Mouse (Mus musculus): ENCODE measurements around the gene Tufm. TPM values are rescaled to one million over a fixed set of nuclear protein-coding genes. Genes with fewer than 3 reads are reported as not detected.

Tufm gene
- polyA plus RNA-seq, 1 experiment from 2014 or later = 182 TPM

DNA sequence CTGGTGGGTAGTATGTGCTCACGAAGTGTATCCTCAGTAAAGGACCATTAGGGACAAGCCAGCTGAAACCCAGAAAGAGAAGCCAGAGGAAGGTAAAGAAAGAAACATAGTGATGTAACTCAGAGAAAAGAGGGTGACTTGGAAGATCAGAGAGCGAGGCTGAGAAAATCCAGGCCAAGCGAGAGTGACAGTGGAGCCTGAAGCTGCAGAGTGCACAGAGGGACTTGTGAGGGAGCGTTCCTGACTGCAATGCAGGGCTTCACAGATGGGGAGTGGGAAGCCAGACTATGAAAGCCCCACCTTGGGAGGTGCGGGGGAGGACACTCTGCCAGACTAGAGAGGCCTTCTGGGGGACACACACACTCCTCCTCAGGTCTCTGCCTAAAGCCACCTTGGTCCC is 28.9 kb upstream of the Tufm start:
- DNase-seq (ENCODE audit: low spot score) = no peak
- Histone ChIP-seq H3K27ac (no peak overlapping the region), H3K4me3 (no peak overlapping the region), H3K9me3 (replicated peaks) (no peaks in the 10 kb centered on the region), H3K4me1 (peaks cover 30% of the 10 kb centered on the region), H3K36me3 (no peaks in the 10 kb centered on the region), H3K27me3 (ENCODE audit: low read depth, poor library complexity, severe bottlenecking) (peaks cover 4% of the 10 kb centered on the region; the same call in 1 of the 2 replicates)
- 84% methylated on average over 5 of the region's 5 CpGs for WGBS

- Histone ChIP-seq H3K27ac (no peak overlapping the region), H3K9me3 (replicated peaks) (no peaks in the 10 kb centered on the region), H3K36me3 (no peaks in the 10 kb centered on the region), H3K4me3 (no peak overlapping the region), H3K27me3 (ENCODE audit: low read depth, poor library complexity, severe bottlenecking) (peaks cover 8% of the 10 kb centered on the region; the same call in 1 of the 2 replicates), H3K4me1 (peaks cover 37% of the 10 kb centered on the region)
- no peak for DNase-seq (ENCODE audit: low spot score)
- 81% methylated on average over 11 of the region's 11 CpGs for WGBS
These were observed 28.1 kb upstream of the Tufm start for GRCm38 (mm10) chr7:126458844-126459618.

DNA sequence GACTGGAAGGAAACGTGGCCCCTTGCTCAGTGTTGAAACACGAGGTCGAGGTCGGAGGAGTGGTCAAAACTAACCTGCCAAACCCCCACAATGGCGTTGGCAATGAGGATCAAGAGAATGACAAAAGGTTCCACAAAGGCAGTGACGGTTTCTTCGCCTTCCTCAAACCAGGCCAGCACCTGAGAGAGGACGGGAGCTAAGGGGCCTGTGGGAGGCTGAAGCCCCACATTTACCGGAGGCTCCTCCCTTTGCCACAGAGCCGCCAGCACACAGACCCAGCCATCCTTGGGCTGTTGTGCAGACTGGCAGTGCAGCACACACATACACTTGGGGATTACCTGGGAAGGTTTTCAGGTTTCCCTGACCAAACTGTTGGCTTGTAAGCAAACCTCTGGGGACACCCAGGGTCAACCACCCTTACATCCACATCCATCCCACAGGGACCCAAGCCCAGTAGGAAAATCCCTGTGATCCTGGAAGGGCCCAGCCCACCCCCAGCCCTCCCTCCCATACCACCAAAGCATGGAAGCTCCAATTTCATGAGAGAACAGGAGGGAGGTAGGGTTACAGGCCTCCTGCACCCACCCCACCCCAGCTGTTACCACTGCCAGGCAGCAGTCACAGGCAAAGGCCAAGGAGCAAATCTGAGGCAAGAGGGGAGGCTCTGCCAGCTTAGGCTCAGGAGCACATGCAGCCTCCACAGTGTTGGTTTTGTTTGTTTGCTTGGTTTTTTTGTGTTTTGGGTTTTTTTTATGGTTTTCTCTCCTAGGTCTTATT is 26.4 kb upstream of the Tufm start:
- Histone ChIP-seq H3K36me3 (0 out of 2 replicates have a peak, but pooled peaks cover 3% of the 10 kb centered on the region), H3K27ac (peak overlapping the region; percentile 72), H3K27me3 (ENCODE audit: low read depth, poor library complexity, severe bottlenecking) (peaks cover 8% of the 10 kb centered on the region; the same call in 1 of the 2 replicates), H3K4me1 (peaks cover 50% of the 10 kb centered on the region), H3K9me3 (replicated peaks) (no peaks in the 10 kb centered on the region), H3K4me3 (no peak overlapping the region)
- 46% methylated on average over 10 of the region's 10 CpGs for WGBS
- DNase-seq (ENCODE audit: low spot score) = no peak

DNA sequence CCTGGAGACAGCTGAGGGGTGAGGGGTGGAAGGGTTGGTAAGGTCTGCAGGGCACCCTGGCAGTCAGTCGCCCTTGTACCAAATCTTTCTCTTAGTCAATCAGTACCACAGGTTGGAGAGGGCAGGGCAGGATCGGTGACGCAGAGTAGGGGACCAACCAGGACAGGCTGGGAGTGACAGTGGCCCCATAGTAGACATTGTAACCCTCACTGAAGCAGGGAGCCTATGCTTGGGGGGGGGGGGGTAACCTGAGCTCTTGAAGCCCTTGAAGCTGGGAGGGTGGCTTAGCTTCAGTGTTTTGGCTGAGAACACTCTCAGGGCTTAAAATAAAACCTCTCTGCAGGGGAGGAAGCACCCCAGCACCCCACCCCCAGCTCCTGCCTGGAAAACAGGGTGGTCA is 25.5 kb upstream of the Tufm start:
- Histone ChIP-seq H3K27me3 (ENCODE audit: low read depth, poor library complexity, severe bottlenecking) (peaks cover 8% of the 10 kb centered on the region; the same call in 1 of the 2 replicates), H3K36me3 (peaks cover 10% of the 10 kb centered on the region), H3K27ac (peak overlapping the region; percentile 72; the same call in 1 of the 2 replicates), H3K9me3 (replicated peaks) (no peaks in the 10 kb centered on the region), H3K4me3 (no peak overlapping the region), H3K4me1 (peaks cover 53% of the 10 kb centered on the region)
- 73% methylated on average over 3 of the region's 3 CpGs for WGBS
- DNase-seq (ENCODE audit: low spot score) = no peak

DNA sequence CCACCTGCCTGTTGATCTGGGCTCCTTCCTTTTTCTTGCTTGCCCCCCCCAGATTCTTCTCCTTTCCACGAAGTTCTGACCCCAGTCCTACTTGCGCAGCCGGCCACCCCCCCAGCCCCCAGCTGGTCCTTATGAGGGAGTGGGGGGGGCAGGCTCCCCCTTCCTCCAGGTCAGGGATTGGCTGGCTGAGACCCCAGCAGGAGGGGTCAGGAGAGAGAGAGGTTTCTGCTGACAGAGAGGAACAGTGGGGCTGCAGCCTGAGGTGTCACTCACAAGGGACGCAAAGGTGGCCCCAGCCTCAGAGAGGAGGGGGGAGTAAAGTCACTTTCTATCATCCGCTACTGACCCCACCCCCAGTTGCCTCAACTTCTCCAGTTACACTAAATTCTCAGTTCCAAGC is 24.2 kb upstream of the Tufm start, which contains the start of gene Atp2a1:
TSS of gene Atp2a1 (minus strand) at position 105 of the 400 bp plus-strand sequence.
- Histone ChIP-seq H3K27me3 (ENCODE audit: low read depth, poor library complexity, severe bottlenecking) (peaks cover 8% of the 10 kb centered on the region; the same call in 1 of the 2 replicates), H3K36me3 (peaks cover 24% of the 10 kb centered on the region), H3K4me3 (no peak within 1 kb of the TSS; the same call in 1 of the 2 replicates), H3K9me3 (replicated peaks) (no peaks in the 10 kb centered on the region), H3K4me1 (peaks cover 53% of the 10 kb centered on the region), H3K27ac (peak within 1 kb of the TSS; percentile 56)
- WGBS = 44% methylated on average over 5 of the region's 5 CpGs
- DNase-seq (ENCODE audit: low spot score) = no peak

DNA sequence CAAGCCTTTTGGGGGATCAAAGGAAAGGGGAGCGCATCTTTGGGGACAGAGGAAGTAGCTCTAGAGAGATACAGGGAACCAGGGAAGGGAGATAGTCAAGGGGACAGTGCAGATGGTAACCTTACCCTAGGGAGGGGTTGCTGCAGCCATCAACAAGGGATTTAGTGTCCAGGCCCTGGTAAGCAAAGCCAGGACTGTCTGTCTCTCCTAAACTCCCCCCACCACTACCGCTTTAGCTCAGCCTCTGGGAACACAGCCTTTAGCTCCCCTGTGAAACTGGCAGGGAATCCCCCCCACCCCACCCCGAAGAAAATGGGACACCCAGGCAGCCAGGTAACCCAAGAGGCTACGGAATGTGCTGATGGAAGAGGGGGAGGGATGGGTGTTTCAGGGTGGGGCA is 23.6 kb upstream of the Tufm start:
- no peak for DNase-seq (ENCODE audit: low spot score)
- 50% methylated on average over 4 of the region's 4 CpGs for WGBS
- H3K9me3 ChIP-seq (replicated peaks) = no peaks in the 10 kb centered on the region
- H3K27ac ChIP-seq = peak overlapping the region; percentile 27; the same call in 1 of the 2 replicates
- no peak overlapping the region for H3K4me3 ChIP-seq
- H3K4me1 ChIP-seq = peaks cover 53% of the 10 kb centered on the region
- H3K27me3 ChIP-seq (ENCODE audit: low read depth, poor library complexity, severe bottlenecking) = peaks cover 8% of the 10 kb centered on the region; the same call in 1 of the 2 replicates
- H3K36me3 ChIP-seq = peaks cover 29% of the 10 kb centered on the region

DNA sequence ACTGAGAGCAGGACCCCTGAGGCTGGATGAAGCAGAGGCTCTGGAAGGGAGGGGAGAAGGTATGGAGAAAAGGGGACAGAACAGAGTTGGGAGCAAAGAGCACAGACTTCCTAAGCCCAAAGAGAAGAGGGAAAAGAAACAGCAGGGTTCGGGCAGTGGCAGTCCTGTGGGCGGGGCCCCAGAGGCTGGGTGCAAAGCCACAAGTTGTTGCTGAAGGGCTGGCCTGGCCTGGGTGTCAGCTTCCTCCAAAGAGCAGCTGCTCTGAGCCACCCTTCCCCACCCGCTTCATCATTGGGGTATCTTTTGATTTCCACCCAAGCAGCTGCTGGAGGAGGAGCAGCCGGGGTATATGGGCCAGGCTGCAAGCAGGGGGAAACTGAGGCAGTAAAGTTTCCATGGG is 23.0 kb upstream of the Tufm start:
- peaks cover 53% of the 10 kb centered on the region for H3K4me1 ChIP-seq
- H3K4me3 ChIP-seq = no peak overlapping the region
- no peak overlapping the region for H3K27ac ChIP-seq
- peaks cover 8% of the 10 kb centered on the region; the same call in 1 of the 2 replicates for H3K27me3 ChIP-seq (ENCODE audit: low read depth, poor library complexity, severe bottlenecking)
- peaks cover 35% of the 10 kb centered on the region for H3K36me3 ChIP-seq
- H3K9me3 ChIP-seq (replicated peaks) = no peaks in the 10 kb centered on the region
- DNase-seq (ENCODE audit: low spot score) = no peak
- WGBS = 47% methylated on average over 4 of the region's 4 CpGs

DNA sequence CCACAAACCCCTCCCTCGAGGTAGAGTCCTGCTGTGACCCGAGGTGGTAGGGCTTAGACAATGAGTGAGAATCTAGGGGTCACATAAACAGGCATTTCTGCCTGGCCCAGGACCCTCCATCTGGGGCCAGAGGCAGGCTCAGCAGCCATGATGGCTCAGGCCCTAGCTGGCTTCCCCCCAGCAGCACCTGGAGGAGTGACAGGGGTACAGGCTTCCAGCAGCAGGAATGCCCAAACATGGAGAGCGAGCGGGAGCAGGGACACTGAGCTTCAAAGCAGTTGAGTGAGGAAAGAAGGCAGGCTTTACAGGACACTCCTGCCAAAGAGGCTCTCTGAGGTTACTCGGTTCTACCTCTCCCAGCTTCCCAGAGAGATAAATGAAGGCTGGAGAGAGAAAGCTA is 22.3 kb upstream of the Tufm start:
- Histone ChIP-seq H3K27me3 (ENCODE audit: low read depth, poor library complexity, severe bottlenecking) (peaks cover 8% of the 10 kb centered on the region; the same call in 1 of the 2 replicates), H3K4me1 (peaks cover 51% of the 10 kb centered on the region), H3K9me3 (replicated peaks) (no peaks in the 10 kb centered on the region), H3K27ac (peak overlapping the region; percentile 46; the same call in 1 of the 2 replicates), H3K4me3 (no peak overlapping the region), H3K36me3 (peaks cover 42% of the 10 kb centered on the region)
- WGBS = 32% methylated on average over 5 of the region's 5 CpGs
- DNase-seq (ENCODE audit: low spot score) = no peak

- WGBS = 50% methylated on average over 7 of the region's 7 CpGs
- H3K36me3 ChIP-seq = peaks cover 48% of the 10 kb centered on the region
- peaks cover 49% of the 10 kb centered on the region for H3K4me1 ChIP-seq
- peak overlapping the region; percentile 46; the same call in 1 of the 2 replicates for H3K27ac ChIP-seq
- DNase-seq (ENCODE audit: low spot score) = no peak
- H3K9me3 ChIP-seq (replicated peaks) = no peaks in the 10 kb centered on the region
- no peak overlapping the region for H3K4me3 ChIP-seq
- H3K27me3 ChIP-seq (ENCODE audit: low read depth, poor library complexity, severe bottlenecking) = peaks cover 8% of the 10 kb centered on the region; the same call in 1 of the 2 replicates
These were observed 21.7 kb upstream of the Tufm start for GRCm38 (mm10) chr7:126465246-126466030.

DNA sequence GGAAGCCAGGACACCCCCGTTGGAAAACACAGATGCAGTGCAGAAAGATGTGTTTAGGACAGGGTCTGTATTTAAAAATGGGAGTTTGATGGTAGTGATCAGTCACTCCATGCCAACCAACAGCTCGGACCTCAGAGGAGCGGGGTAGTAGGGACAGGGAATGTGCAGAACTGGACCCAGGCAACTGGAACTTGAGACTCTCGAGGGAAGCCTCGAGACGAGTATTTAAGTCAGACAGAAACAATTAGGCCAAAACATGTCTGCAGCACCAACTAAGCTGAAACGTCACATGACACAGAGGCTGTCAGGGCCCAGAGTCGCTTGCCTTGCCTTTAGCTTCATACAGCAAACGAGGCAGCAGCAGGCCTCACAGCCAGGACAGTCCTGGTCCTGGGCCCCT is 21.0 kb upstream of the Tufm start:
- peaks cover 55% of the 10 kb centered on the region for H3K36me3 ChIP-seq
- no peak overlapping the region for H3K27ac ChIP-seq
- H3K4me3 ChIP-seq = no peak overlapping the region
- WGBS = 66% methylated on average over 9 of the region's 9 CpGs
- peaks cover 8% of the 10 kb centered on the region; the same call in 1 of the 2 replicates for H3K27me3 ChIP-seq (ENCODE audit: low read depth, poor library complexity, severe bottlenecking)
- DNase-seq (ENCODE audit: low spot score) = no peak
- peaks cover 42% of the 10 kb centered on the region for H3K4me1 ChIP-seq
- no peaks in the 10 kb centered on the region for H3K9me3 ChIP-seq (replicated peaks)

DNA sequence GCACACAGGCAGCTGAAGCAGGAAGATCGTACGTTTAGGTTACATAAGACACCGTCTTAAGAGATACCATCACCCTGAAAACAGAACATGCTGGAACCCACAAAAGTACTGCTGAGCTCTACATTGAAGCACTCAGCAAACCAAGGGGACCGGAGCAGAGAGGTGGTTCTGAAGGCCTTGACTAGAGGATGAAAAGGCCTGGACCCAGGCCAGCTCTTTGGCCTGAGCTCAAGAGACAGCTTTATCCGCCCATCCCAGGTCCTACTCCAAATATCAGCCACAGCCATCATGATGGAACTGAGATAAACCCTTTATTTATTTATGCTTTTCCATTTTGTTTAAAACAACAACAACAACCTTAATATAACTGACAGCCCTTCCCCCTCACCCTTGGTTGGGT is 20.5 kb upstream of the Tufm start:
- H3K4me3 ChIP-seq = no peak overlapping the region
- WGBS = 92% methylated on average over 5 of the region's 5 CpGs
- no peaks in the 10 kb centered on the region for H3K9me3 ChIP-seq (replicated peaks)
- H3K4me1 ChIP-seq = peaks cover 36% of the 10 kb centered on the region
- H3K36me3 ChIP-seq = peaks cover 61% of the 10 kb centered on the region
- H3K27ac ChIP-seq = no peak overlapping the region
- no peak for DNase-seq (ENCODE audit: low spot score)
- H3K27me3 ChIP-seq (ENCODE audit: low read depth, poor library complexity, severe bottlenecking) = peaks cover 8% of the 10 kb centered on the region; the same call in 1 of the 2 replicates

DNA sequence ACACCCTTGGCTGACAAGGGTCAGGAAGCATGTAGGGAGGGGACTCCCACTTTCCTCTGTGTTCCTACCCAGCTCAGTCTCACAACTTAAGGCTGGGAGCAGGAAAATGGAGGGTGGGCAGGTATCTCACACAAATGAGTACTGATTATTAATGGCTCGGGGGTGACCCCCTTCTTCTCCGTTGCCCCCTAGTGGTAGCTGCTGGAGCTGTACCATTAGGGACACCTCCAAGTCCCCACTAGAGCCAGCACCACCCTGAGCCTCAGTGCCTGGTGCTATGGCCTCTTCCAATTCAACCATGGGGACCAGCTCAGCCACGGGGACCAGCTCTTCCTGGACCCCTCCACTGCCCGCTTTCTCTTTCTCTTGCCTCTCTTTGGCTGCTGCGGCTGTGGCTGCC is 19.9 kb upstream of the Tufm start:
- H3K27me3 ChIP-seq (ENCODE audit: low read depth, poor library complexity, severe bottlenecking) = peaks cover 8% of the 10 kb centered on the region; the same call in 1 of the 2 replicates
- peaks cover 66% of the 10 kb centered on the region for H3K36me3 ChIP-seq
- H3K4me3 ChIP-seq = no peak overlapping the region
- H3K4me1 ChIP-seq = peaks cover 31% of the 10 kb centered on the region
- 69% methylated on average over 5 of the region's 5 CpGs for WGBS
- no peaks in the 10 kb centered on the region for H3K9me3 ChIP-seq (replicated peaks)
- peak; percentile 56 for DNase-seq (ENCODE audit: low spot score)
- no peak overlapping the region for H3K27ac ChIP-seq
